Mouse (Mus musculus) forebrain, embryonic 15.5 days (tissue): ENCODE data around the gene Chmp1a. TPM values are rescaled to one million over a fixed set of nuclear protein-coding genes. Genes with fewer than 3 reads are reported as not detected.
"Not testable (repeated sequence)": the region's sequence is repeated elsewhere in the genome, so short reads cannot be mapped to it uniquely, and the experiment has no call there.

Experiments
- ATAC-seq: fragments of 200-750 bp; cut with Nextera tagmentation; replicated peaks from 2 replicates; pipeline ENCODE4 v1.8.0; 2017; ENCODE audit warnings: mild to moderate bottlenecking, moderate TSS enrichment, moderate library complexity
- H3K27ac ChIP-seq: fragments of 300-500 bp; sonication (generic); replicated peaks from 2 replicates; pipeline ENCODE4 v1.5.1; 2015; ENCODE audit warnings: mild to moderate bottlenecking, inconsistent platforms
- H3K27me3 ChIP-seq: fragments of 300-500 bp; sonication (generic); 2 replicates; pipeline ENCODE4 v1.6.1; 2015; ENCODE audit warnings: inconsistent platforms
- H3K36me3 ChIP-seq: fragments of 300-500 bp; sonication (generic); 2 replicates; pipeline ENCODE4 v1.6.1; 2015; ENCODE audit warnings: mild to moderate bottlenecking, inconsistent platforms
- H3K4me1 ChIP-seq: fragments of 300-500 bp; sonication (generic); 2 replicates; pipeline ENCODE4 v1.6.1; 2015; ENCODE audit warnings: inconsistent platforms
- H3K4me2 ChIP-seq: fragments of 300-500 bp; sonication (generic); replicated peaks from 2 replicates; pipeline ENCODE4 v1.6.1; 2015; ENCODE audit warnings: mild to moderate bottlenecking, inconsistent platforms
- H3K4me3 ChIP-seq: fragments of 300-500 bp; sonication (generic); 2 replicates; pipeline ENCODE4 v1.5.1; 2015; ENCODE audit warnings: mild to moderate bottlenecking, inconsistent platforms
- H3K9ac ChIP-seq: fragments of 300-500 bp; sonication (generic); replicated peaks from 2 replicates; pipeline ENCODE4 v1.6.1; 2015; ENCODE audit warnings: mild to moderate bottlenecking, inconsistent platforms
- H3K9me3 ChIP-seq: fragments of 300-500 bp; sonication (generic); 2 replicates; pipeline ENCODE4 v1.6.1; 2016; ENCODE audit warnings: inconsistent platforms
- WGBS: fragments of 180-500 bp; shearing (Covaris S2); methylation state at CpG from one replicate; pipeline ENCODE4 v1.1.7; 2015; ENCODE audit warnings: mixed read lengths; 5-methylcytosine and 5-hydroxymethylcytosine counted together
- polyA plus RNA-seq: library from polyadenylated mRNA; unstranded; fragments of >200 nt; fragmentation: Nextera tagmentation; extraction: Ambion mirVana; gene quantifications from 2 replicates; pipeline ENCODE4 v1.2.1, GENCODE M21; 2015

Gene Chmp1a
- polyA plus RNA-seq, result 229 and 239 TPM in 2 replicates

- 1% methylated on average over 76 of the region's 76 CpGs for WGBS
- Histone ChIP-seq H3K4me3 (peak within 1 kb of the TSS; percentile 89), H3K4me1 (peaks cover 21% of the 10 kb centered on the region), H3K4me2 (peak within 1 kb of the TSS; percentile 95), H3K36me3 (peaks cover 26% of the 10 kb centered on the region), H3K9me3 (no peaks in the 10 kb centered on the region), H3K9ac (peak within 1 kb of the TSS; percentile 94), H3K27ac (0 out of 2 replicates have a peak within 1 kb of the TSS, but pooled peaks have one; percentile 27), H3K27me3 (no peaks in the 10 kb centered on the region)
- ATAC-seq, result peak; percentile 94
These were observed at the start of gene Chmp1a, which contains the start of gene Spata33 for GRCm38 (mm10) chr8:123212321-123213117. TSS of gene Chmp1a (minus strand) at chr8:123212763. TSS of gene Spata33 (plus strand) at chr8:123212832.

- 92% methylated on average over 8 of the region's 8 CpGs for WGBS
- H3K36me3 ChIP-seq, result peaks cover 50% of the 10 kb centered on the region
- not testable (repeated sequence) for ATAC-seq
These were observed 45.0 kb upstream of the Chmp1a start for GRCm38 (mm10) chr8:123257593-123257992.

GRCm38 (mm10) chr8:123257114-123257513 is 44.6 kb upstream of the Chmp1a start:
- Histone ChIP-seq H3K4me2 (no peak overlapping the region), H3K27ac (no peak overlapping the region), H3K9ac (no peak overlapping the region), H3K27me3 (no peaks in the 10 kb centered on the region), H3K9me3 (no peaks in the 10 kb centered on the region), H3K4me1 (peaks cover 22% of the 10 kb centered on the region), H3K4me3 (no peak overlapping the region), H3K36me3 (peaks cover 48% of the 10 kb centered on the region)
- WGBS, result 83% methylated on average over 3 of the region's 3 CpGs
- no peak for ATAC-seq

More at GRCm38 (mm10) chr8:123257593-123257992, 45.0 kb upstream of the Chmp1a start:
- H3K4me2 ChIP-seq, H3K27me3 ChIP-seq, H3K9ac ChIP-seq, H3K4me3 ChIP-seq, H3K9me3 ChIP-seq, H3K27ac ChIP-seq: not testable (repeated sequence)
- peaks cover 21% of the 10 kb centered on the region for H3K4me1 ChIP-seq

GRCm38 (mm10) chr8:123255170-123255569 is 42.6 kb upstream of the Chmp1a start:
- WGBS, result 68% methylated on average over 6 of the region's 6 CpGs
- peaks cover 22% of the 10 kb centered on the region for H3K4me1 ChIP-seq
- peak overlapping the region; percentile 97 for H3K9ac ChIP-seq
- peak overlapping the region; percentile 87 for H3K4me3 ChIP-seq
- H3K36me3 ChIP-seq, result peaks cover 52% of the 10 kb centered on the region
- H3K9me3 ChIP-seq, result no peaks in the 10 kb centered on the region
- no peak overlapping the region for H3K27ac ChIP-seq
- no peak for ATAC-seq
- H3K4me2 ChIP-seq, result peak overlapping the region; percentile 79
- no peaks in the 10 kb centered on the region for H3K27me3 ChIP-seq

- Histone ChIP-seq H3K4me1 (peaks cover 22% of the 10 kb centered on the region), H3K9me3 (no peaks in the 10 kb centered on the region), H3K27me3 (no peaks in the 10 kb centered on the region), H3K27ac (peak within 1 kb of the TSS; percentile 85), H3K36me3 (peaks cover 52% of the 10 kb centered on the region), H3K4me3 (peak within 1 kb of the TSS; percentile 87), H3K9ac (peak within 1 kb of the TSS; percentile 97), H3K4me2 (peak within 1 kb of the TSS; percentile 79)
- peak; percentile 97 for ATAC-seq
- WGBS, result under 1% methylated on average over 95 of the region's 99 CpGs
These were observed 41.7 kb upstream of the Chmp1a start, which contains the start of the genes Zfp276 and Vps9d1 for GRCm38 (mm10) chr8:123254099-123254885. TSS of gene Zfp276 (plus strand) at chr8:123254195. TSS of gene Vps9d1 (minus strand) at chr8:123254348.

- 0% methylated on average over 40 of the region's 40 CpGs for WGBS
- peaks cover 53% of the 10 kb centered on the region for H3K36me3 ChIP-seq
- peak; percentile 75 for ATAC-seq
These were observed 41.0 kb upstream of the Chmp1a start for GRCm38 (mm10) chr8:123253451-123254098.

GRCm38 (mm10) chr8:123252925-123253324 is 40.4 kb upstream of the Chmp1a start:
- peak overlapping the region; percentile 79 for H3K4me2 ChIP-seq
- peaks cover 22% of the 10 kb centered on the region for H3K4me1 ChIP-seq
- peak overlapping the region; percentile 97 for H3K9ac ChIP-seq
- no peaks in the 10 kb centered on the region for H3K27me3 ChIP-seq
- ATAC-seq, result no peak
- H3K27ac ChIP-seq, result no peak overlapping the region; the same call in 1 of the 2 replicates
- peaks cover 53% of the 10 kb centered on the region for H3K36me3 ChIP-seq
- H3K4me3 ChIP-seq, result peak overlapping the region; percentile 87
- WGBS, result 48% methylated on average over 4 of the region's 4 CpGs
- H3K9me3 ChIP-seq, result no peaks in the 10 kb centered on the region

More at GRCm38 (mm10) chr8:123253451-123254098, 41.0 kb upstream of the Chmp1a start:
- peaks cover 22% of the 10 kb centered on the region for H3K4me1 ChIP-seq
- H3K9ac ChIP-seq, result peak overlapping the region; percentile 97
- H3K9me3 ChIP-seq, result no peaks in the 10 kb centered on the region
- H3K4me3 ChIP-seq, result peak overlapping the region; percentile 87
- peak overlapping the region; percentile 79 for H3K4me2 ChIP-seq
- no peaks in the 10 kb centered on the region for H3K27me3 ChIP-seq
- H3K27ac ChIP-seq, result peak overlapping the region; percentile 85

GRCm38 (mm10) chr8:123250940-123251339 is 38.4 kb upstream of the Chmp1a start:
- Histone ChIP-seq H3K9ac (no peak overlapping the region), H3K4me2 (no peak overlapping the region), H3K27me3 (no peaks in the 10 kb centered on the region), H3K4me1 (peaks cover 22% of the 10 kb centered on the region), H3K36me3 (peaks cover 55% of the 10 kb centered on the region), H3K9me3 (no peaks in the 10 kb centered on the region), H3K4me3 (no peak overlapping the region), H3K27ac (no peak overlapping the region)
- ATAC-seq, result no peak
- WGBS, result 89% methylated on average over 5 of the region's 5 CpGs

GRCm38 (mm10) chr8:123248596-123248995 is 36.0 kb upstream of the Chmp1a start:
- peaks cover 9% of the 10 kb centered on the region for H3K4me1 ChIP-seq
- H3K4me2 ChIP-seq, result no peak overlapping the region
- H3K4me3 ChIP-seq, result no peak overlapping the region
- 94% methylated on average over 7 of the region's 8 CpGs for WGBS
- H3K36me3 ChIP-seq, result peaks cover 70% of the 10 kb centered on the region
- no peaks in the 10 kb centered on the region for H3K9me3 ChIP-seq
- H3K9ac ChIP-seq, result no peak overlapping the region
- no peaks in the 10 kb centered on the region for H3K27me3 ChIP-seq
- H3K27ac ChIP-seq, result no peak overlapping the region
- no peak for ATAC-seq

- H3K36me3 ChIP-seq, result peaks cover 73% of the 10 kb centered on the region
- no peak for ATAC-seq
- H3K9ac ChIP-seq, result no peak overlapping the region
- no peak overlapping the region for H3K27ac ChIP-seq
- no peak overlapping the region for H3K4me2 ChIP-seq
- H3K27me3 ChIP-seq, result no peaks in the 10 kb centered on the region
- peaks cover 2% of the 10 kb centered on the region for H3K4me1 ChIP-seq
- H3K4me3 ChIP-seq, result no peak overlapping the region
- 95% methylated on average over 6 of the region's 6 CpGs for WGBS
- no peaks in the 10 kb centered on the region for H3K9me3 ChIP-seq
These were observed 35.2 kb upstream of the Chmp1a start for GRCm38 (mm10) chr8:123247748-123248147.

- WGBS, result 94% methylated on average over 12 of the region's 12 CpGs
- ATAC-seq, result no peak
- Histone ChIP-seq H3K27ac (no peak overlapping the region), H3K4me2 (no peak overlapping the region), H3K9me3 (no peaks in the 10 kb centered on the region), H3K9ac (no peak overlapping the region), H3K4me1 (no peaks in the 10 kb centered on the region), H3K27me3 (no peaks in the 10 kb centered on the region), H3K4me3 (no peak overlapping the region), H3K36me3 (peaks cover 73% of the 10 kb centered on the region)
These were observed 33.0 kb upstream of the Chmp1a start for GRCm38 (mm10) chr8:123245543-123245942.
